Mouse (Mus musculus) lung, embryonic 14.5 days (tissue): ENCODE measurements around the gene Hexb. TPM values are rescaled to one million over a fixed set of nuclear protein-coding genes. Genes with fewer than 3 reads are reported as not detected.

Experiments
- ATAC-seq: fragments of 200-750 bp; cut with Nextera tagmentation; 2 replicates; pipeline ENCODE4 v1.8.0; 2017; ENCODE audit warnings: mild to moderate bottlenecking, moderate TSS enrichment, moderate library complexity; ENCODE audit not compliant: insufficient read depth
- DNase-seq: peaks from one replicate; pipeline ENCODE4 v3.0.0-alpha.2; 2015
- H3K27ac ChIP-seq: fragments of 300-500 bp; sonication (generic); 2 replicates; pipeline ENCODE4 v1.5.1; 2014; ENCODE audit warnings: low read depth, mild to moderate bottlenecking, moderate library complexity
- H3K27me3 ChIP-seq: fragments of 300-500 bp; sonication (generic); 2 replicates; pipeline ENCODE4 v1.6.1; 2014; ENCODE audit warnings: low read length, control low read depth; ENCODE audit not compliant: insufficient read depth
- H3K36me3 ChIP-seq: fragments of 300-500 bp; sonication (generic); 2 replicates; pipeline ENCODE4 v1.6.1; 2014; ENCODE audit warnings: control low read depth; ENCODE audit not compliant: insufficient read depth
- H3K4me1 ChIP-seq: fragments of 300-500 bp; sonication (generic); 2 replicates; pipeline ENCODE4 v1.6.1; 2014; ENCODE audit warnings: antibody characterized with exemption, control low read depth; ENCODE audit not compliant: insufficient read depth
- H3K4me2 ChIP-seq: fragments of 300-500 bp; sonication (generic); 2 replicates; pipeline ENCODE4 v1.6.1; 2014; ENCODE audit warnings: mild to moderate bottlenecking
- H3K4me3 ChIP-seq: fragments of 300-500 bp; sonication (generic); 2 replicates; pipeline ENCODE4 v1.5.1; 2014; ENCODE audit warnings: low read depth, low read length
- H3K9ac ChIP-seq: fragments of 300-500 bp; sonication (generic); 2 replicates; pipeline ENCODE4 v1.6.1; 2014
- H3K9me3 ChIP-seq: fragments of 300-500 bp; sonication (generic); 2 replicates; pipeline ENCODE4 v1.6.1; 2016; ENCODE audit warnings: low read depth, low read length, control low read depth
- CTCF ChIP-seq: IDR thresholded peaks from 2 replicates; pipeline ENCODE4 v1.5.1; 2016; ENCODE audit warnings: antibody characterized with exemption, low read depth
- WGBS: fragments of 180-500 bp; shearing (Covaris S2); extraction: QIAGEN DNeasy Blood & Tissue Kit; methylation state at CpG from one replicate; pipeline ENCODE4 v1.1.7; 2014; 5-methylcytosine and 5-hydroxymethylcytosine counted together
- polyA plus RNA-seq: library from polyadenylated mRNA; unstranded; fragments of >200 nt; fragmentation: Nextera tagmentation; extraction: Ambion mirVana; gene quantifications from 2 replicates; pipeline ENCODE4 v1.2.1, GENCODE M21; 2014

Gene Hexb
- polyA plus RNA-seq, 1 experiment from 2014 or later: 22.9 TPM

GRCm38 (mm10) chr13:97235911-97236310, 37.8 kb upstream of the Hexb start:
- Histone ChIP-seq H3K27ac (no peak overlapping the region), H3K4me3 (no peak overlapping the region), H3K36me3 (no peaks in the 10 kb centered on the region), H3K4me2 (no peak overlapping the region), H3K4me1 (0 out of 2 replicates have a peak, but pooled peaks cover 3% of the 10 kb centered on the region), H3K9me3 (no peaks in the 10 kb centered on the region), H3K27me3 (no peaks in the 10 kb centered on the region), H3K9ac (no peak overlapping the region)
- ATAC-seq: no peak
- no peak for DNase-seq
- TF ChIP-seq CTCF: no peak
- 72% methylated on average over 6 of the region's 6 CpGs for WGBS

- Histone ChIP-seq H3K27me3 (no peaks in the 10 kb centered on the region), H3K4me3 (peak overlapping the region; percentile 31), H3K4me1 (0 out of 2 replicates have a peak, but pooled peaks cover 3% of the 10 kb centered on the region), H3K9me3 (no peaks in the 10 kb centered on the region), H3K4me2 (peak overlapping the region; percentile 60), H3K27ac (no peak overlapping the region), H3K36me3 (no peaks in the 10 kb centered on the region), H3K9ac (peak overlapping the region; percentile 43)
- 16% methylated on average over 17 of the region's 17 CpGs for WGBS
- peak; percentile 87 for TF ChIP-seq CTCF
- peak; percentile 45; the same call in 1 of the 2 replicates for ATAC-seq
- peak; percentile 96 for DNase-seq
Measured at GRCm38 (mm10) chr13:97234785-97235417, 36.7 kb upstream of the Hexb start.

DNA sequence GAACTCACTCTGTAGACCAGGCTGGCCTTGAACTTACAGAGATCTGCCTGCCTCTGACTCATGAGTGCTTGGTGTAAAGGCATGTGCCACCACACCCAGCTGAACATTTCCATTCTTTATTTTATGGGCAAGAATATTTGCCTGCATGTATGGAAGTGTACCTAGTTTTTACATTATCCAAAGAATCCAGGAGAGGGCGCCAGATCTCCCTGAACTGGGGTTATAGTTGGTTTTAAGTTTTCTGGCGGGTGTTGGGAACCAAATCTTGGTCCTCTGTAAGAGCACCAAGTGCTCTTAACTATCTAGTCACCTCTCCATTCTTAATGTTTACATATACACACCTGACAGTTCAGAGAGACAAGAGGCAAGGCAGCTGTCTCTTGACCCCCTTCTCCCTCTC, 34.9 kb upstream of the Hexb start:
- H3K4me3 ChIP-seq: no peak overlapping the region

DNA sequence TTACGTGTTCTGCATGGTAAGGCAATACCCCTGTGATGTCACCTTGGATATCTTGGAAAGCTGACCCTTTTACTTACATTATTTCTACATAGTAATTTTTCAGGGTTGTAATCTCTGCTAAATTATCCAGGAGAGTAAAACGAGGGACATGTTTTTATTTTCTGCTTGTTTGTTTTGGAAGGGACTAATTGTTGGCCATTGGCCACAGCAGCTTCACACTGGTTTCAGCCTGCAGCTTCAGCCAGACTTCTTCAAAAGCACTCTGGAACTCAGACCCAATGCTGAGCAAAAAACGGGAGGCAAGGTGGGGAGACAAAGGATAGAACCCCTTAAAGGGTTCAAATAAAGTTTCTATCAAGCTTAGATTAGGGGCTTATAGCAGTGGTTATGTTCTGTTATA, 31.9 kb upstream of the Hexb start:
- no peak for DNase-seq
- H3K4me3 ChIP-seq: no peak overlapping the region
- TF ChIP-seq CTCF: no peak
- H3K9ac ChIP-seq: no peak overlapping the region
- no peaks in the 10 kb centered on the region for H3K27me3 ChIP-seq
- no peaks in the 10 kb centered on the region for H3K9me3 ChIP-seq
- no peaks in the 10 kb centered on the region for H3K36me3 ChIP-seq
- WGBS: 73% methylated on average over 3 of the region's 3 CpGs
- no peak overlapping the region for H3K27ac ChIP-seq
- no peak overlapping the region for H3K4me2 ChIP-seq
- H3K4me1 ChIP-seq: no peaks in the 10 kb centered on the region
- ATAC-seq: no peak

More for the DNA sequence above, 34.9 kb upstream of the Hexb start:
- Histone ChIP-seq H3K9ac (no peak overlapping the region), H3K36me3 (no peaks in the 10 kb centered on the region), H3K4me2 (no peak overlapping the region), H3K27me3 (no peaks in the 10 kb centered on the region), H3K4me1 (no peaks in the 10 kb centered on the region), H3K27ac (no peak overlapping the region), H3K9me3 (no peaks in the 10 kb centered on the region)
- TF ChIP-seq CTCF: no peak
- DNase-seq (no peak), ATAC-seq (no peak)
- 73% methylated on average over 2 of the region's 2 CpGs for WGBS

- Histone ChIP-seq H3K4me3 (no peak overlapping the region), H3K4me2 (no peak overlapping the region), H3K9ac (no peak overlapping the region), H3K4me1 (no peaks in the 10 kb centered on the region), H3K36me3 (no peaks in the 10 kb centered on the region), H3K27me3 (no peaks in the 10 kb centered on the region), H3K27ac (no peak overlapping the region), H3K9me3 (no peaks in the 10 kb centered on the region)
- 84% methylated on average over 3 of the region's 3 CpGs for whole genome bisulfite sequencing
- TF ChIP-seq CTCF: no peak
- DNase-seq (no peak), ATAC-seq (no peak)
Measured at GRCm38 (mm10) chr13:97227795-97228194, 29.6 kb upstream of the Hexb start.

GRCm38 (mm10) chr13:97225130-97225529, 27.0 kb upstream of the Hexb start:
- no peak for DNase-seq
- Histone ChIP-seq H3K27me3 (no peaks in the 10 kb centered on the region), H3K4me3 (no peak overlapping the region), H3K9ac (no peak overlapping the region), H3K4me1 (no peaks in the 10 kb centered on the region), H3K27ac (no peak overlapping the region), H3K9me3 (no peaks in the 10 kb centered on the region), H3K36me3 (no peaks in the 10 kb centered on the region), H3K4me2 (peak overlapping the region; percentile 13; the same call in 1 of the 2 replicates)
- no peak for ATAC-seq
- 45% methylated on average over 17 of the region's 17 CpGs for WGBS
- TF ChIP-seq CTCF: no peak

- Histone ChIP-seq H3K27ac (no peak overlapping the region), H3K9ac (no peak overlapping the region), H3K36me3 (no peaks in the 10 kb centered on the region), H3K9me3 (no peaks in the 10 kb centered on the region), H3K4me3 (no peak overlapping the region), H3K4me2 (peak overlapping the region; percentile 13; the same call in 1 of the 2 replicates), H3K4me1 (no peaks in the 10 kb centered on the region), H3K27me3 (no peaks in the 10 kb centered on the region)
- no peak; the same call in 1 of the 2 replicates for ATAC-seq
- DNase-seq: no peak
- no peak for TF ChIP-seq CTCF
- 54% methylated on average over 10 of the region's 10 CpGs for WGBS
Measured at GRCm38 (mm10) chr13:97224341-97224982, 26.3 kb upstream of the Hexb start.
